Mouse (Mus musculus) ES-Bruce4 (cell line): ENCODE data around the gene Zc3h4.

Experiments used
- CTCF ChIP-seq: IDR thresholded peaks from one replicate; pipeline ENCODE4 v1.8.1; 2011; ENCODE audit warnings: low read depth, low read length
- EP300 ChIP-seq: IDR thresholded peaks from 2 replicates; pipeline ENCODE4 v1.6.1; 2011; ENCODE audit warnings: low read depth, low read length; ENCODE audit not compliant: insufficient read depth
- POLR2A ChIP-seq: IDR thresholded peaks from one replicate; pipeline ENCODE4 v1.8.1; 2011; ENCODE audit warnings: low read length; ENCODE audit not compliant: insufficient read depth

GRCm38 (mm10) chr7:16465568-16465967 is 64.9 kb downstream of the Zc3h4 start:
- TF ChIP-seq POLR2A, result no peak
- no peak for TF ChIP-seq CTCF
- no peak for TF ChIP-seq EP300
